Mouse (Mus musculus) gastrocnemius, adult 8-10 months (tissue): Measurements from ENCODE around the gene Neto2. TPM values are rescaled to one million over a fixed set of nuclear protein-coding genes. Genes with fewer than 3 reads are reported as not detected.

ENCODE experiments used
- DNase-seq, 2 experiments: peaks; one replicate each; pipeline ENCODE4 v3.0.0; 2022; ENCODE audit warnings: low spot score in 2 of 2
- microRNA-seq: library from miRNA; unstranded; fragments of <30 nt; microRNA quantifications from one replicate; pipeline ENCODE4 v1.2.0, GENCODE M21; 2022
- total RNA-seq, 4 experiments: library from RNA; stranded (reverse); gene quantifications; 2 replicates each; pipeline ENCODE4 v1.2.4; 2022

Gene Neto2
- total RNA-seq, 4 experiments from 2014 or later: 2.7 to 7.3 (median 4.1) TPM

GRCm38 (mm10) chr8:85603203-85603895, 97.4 kb downstream of the Neto2 start:
- peak; percentile 16 to 19 for DNase-seq

DNA sequence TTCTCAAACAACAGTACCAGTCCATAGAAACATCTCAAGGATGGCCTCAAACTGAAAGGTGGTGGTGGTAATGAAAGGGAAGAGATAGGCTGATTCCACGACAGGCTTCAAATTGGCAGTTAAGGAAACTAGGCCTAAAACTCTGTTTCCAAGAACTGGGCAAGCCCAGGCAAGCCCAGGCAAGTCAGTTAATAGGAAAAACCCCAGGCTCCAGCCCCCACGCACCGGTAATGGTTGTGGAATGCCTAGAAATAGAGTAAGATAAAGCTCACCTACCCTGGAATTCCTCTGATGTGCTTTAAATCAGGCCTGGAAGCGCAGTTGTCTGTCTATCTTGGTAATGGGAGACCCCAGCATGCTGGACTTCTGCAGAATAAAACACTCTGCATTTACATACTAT, 98.0 kb downstream of the Neto2 start:
- no peak for DNase-seq

DNA sequence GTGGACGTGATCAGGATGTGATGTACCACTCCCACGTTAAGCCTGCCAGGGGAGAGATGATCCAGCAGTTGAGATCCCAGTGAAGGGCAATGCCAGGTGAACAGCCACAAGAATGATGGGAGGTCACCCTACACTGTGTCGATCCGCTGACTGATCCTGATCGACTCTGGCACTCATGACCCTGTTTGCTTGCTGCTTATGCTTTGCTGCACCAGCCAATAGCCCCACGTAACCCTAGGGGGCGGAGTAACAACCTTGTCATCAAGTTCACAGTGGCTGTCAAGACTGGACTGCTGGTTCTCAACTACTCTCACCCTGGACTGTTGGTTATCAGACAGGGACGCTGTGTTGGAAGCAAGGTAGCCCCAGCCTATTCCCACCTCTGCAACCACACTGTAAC, 99.0 kb downstream of the Neto2 start:
- no peak for DNase-seq

- no peak for DNase-seq
Observed at GRCm38 (mm10) chr8:85597413-85598191, 103.1 kb downstream of the Neto2 start.

DNA sequence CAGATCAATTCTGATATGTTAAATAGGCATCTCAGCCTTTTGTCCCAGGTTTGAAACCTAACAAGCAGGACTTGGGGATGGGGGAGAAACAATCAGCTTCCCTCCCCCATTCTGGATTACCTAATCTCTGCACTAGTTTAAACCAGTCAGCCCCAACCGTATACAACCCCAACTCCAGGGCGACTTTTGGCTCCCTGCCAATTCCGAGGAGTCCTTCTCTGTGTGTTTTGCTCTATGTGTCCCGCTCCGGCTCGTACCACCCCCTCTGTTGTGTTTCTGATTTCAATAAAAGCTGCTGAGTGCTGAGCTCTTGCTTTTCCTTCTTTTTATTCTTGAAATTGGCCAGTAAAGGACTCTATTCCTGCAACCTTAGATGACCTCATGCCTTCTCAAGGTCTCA, 105.3 kb downstream of the Neto2 start:
- DNase-seq: no peak

DNA sequence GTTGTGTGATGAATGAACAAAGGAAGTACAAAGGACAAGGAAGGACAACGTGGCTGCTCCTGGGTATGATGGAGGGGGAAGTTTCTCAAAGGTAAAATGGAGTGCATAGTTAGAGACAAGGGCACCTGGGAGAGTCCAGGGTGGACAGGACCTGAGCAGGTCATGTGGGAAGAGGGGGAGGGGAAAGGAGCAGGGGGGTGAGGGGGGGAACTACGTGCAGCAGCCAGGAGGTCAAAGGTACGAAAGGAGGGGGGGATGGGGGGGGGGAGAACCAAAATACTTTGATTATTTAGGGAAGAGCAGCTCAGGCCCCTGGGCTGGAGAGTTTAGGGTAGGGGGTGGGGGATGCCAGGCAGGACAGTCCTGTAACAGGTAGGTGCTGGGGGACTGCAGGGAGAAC, 105.7 kb downstream of the Neto2 start:
- DNase-seq: no peak

DNA sequence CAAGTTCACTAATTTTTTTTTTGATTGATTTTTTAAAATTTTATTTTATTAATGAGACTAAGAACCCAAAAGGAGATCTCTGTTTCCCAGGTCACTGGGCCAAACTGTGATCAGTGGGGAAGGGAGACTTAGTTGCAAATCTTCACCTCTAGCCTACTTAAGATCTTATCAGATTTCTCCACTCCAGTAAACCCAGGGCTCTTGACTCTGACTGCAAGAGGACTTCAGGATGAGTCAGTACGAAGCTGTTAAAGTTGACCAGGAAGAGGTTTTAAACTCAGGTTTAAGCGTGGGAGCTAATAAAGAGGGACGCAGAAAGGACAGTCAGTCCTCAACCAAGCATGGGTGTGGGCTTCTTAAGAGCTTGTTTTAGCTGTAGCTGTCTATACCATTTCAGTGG, 107.4 kb downstream of the Neto2 start:
- no peak for DNase-seq

DNA sequence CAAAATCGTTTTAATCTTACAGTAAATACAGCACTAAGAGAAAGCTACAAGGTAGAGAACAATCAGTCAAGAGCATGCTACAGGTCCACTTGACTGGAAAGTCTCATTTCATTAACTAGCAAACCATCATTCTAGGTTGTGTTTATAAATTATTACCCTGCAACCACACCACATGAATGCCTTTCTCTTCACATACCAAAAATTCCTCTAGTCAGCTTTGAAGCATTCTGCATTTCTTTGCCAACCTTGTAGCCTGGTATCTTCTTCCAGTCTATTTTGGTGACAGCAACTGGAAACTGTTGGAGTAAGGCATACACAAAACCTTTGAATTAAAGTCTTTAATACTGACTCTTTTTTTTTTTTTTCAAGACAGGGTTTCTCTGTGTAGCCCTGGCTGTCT, 109.2 kb downstream of the Neto2 start:
- no peak for DNase-seq

DNA sequence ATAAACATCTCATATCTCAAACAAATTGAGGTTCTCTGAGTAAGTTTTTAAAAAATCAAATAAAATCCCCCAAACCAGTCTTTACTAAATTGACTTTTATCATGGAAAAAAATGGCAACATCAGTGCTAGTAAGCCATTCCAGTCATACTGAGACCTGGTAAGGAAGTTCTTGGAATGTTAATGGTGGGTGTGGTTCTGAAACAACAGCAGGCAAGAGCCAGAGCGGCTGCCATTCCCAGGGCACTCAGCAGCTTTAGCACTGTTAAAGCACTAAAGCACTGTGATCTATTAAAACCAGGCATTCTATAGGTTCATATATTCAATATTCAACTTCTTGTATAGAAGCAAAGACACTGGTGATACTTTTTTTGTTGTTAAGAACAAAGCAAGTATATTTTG, 110.5 kb downstream of the Neto2 start:
- no peak for DNase-seq

DNA sequence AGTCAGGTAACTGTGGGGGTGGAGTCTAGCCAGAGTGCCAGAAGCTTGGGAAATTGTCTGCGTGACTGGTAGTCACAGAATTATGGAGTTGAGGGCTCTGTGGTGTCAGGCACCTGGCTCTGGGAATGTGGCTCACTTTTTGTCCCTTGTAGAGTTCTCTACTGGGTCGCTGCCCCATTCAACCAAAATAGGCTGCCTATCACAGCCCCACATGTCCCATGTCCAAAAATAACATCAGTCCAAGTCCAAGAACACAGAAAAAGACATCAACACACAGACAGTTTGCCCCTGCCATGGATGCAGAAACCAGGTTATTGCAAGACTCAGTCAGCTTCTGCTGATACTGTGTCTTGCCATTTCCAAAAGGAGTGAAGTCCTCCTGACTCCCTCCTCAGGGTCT, 112.1 kb downstream of the Neto2 start:
- peak in 1 of 2 experiments; percentile 6 for DNase-seq

Small RNA genes within 50 kb of the gene (microRNA-seq; reads per million reads assigned to microRNA genes)
- gene Mir8109: not detected

Other genes starting within 250 kb of the Neto2 start
- gene Gpt2, start 208.3 kb downstream of the Neto2 start, total RNA-seq: 100 to 1,000 TPM; 252 to 313 (median 291) TPM
- 100 to 1,000 TPM; 185 to 251 (median 205) TPM for gene Dnaja2, start 145.6 kb downstream of the Neto2 start, total RNA-seq
- gene Itfg1, start 140.0 kb upstream of the Neto2 start, total RNA-seq: 10 to 100 TPM; 43.8 to 50.4 (median 46.6) TPM
- gene Phkb, start 140.0 kb upstream of the Neto2 start, total RNA-seq: 100 to 1,000 TPM; 387 to 471 (median 411) TPM